Mouse (Mus musculus) limb, embryonic 10.5 days (tissue): ENCODE results near the gene Tnfrsf25. TPM values are rescaled to one million over a fixed set of nuclear protein-coding genes. Genes with fewer than 3 reads are reported as not detected.
A peak's percentile ranks its signal among the peaks of the same experiment; 100 is the strongest.

Experiments used
- DNase-seq: peaks from one replicate; pipeline ENCODE4 v3.0.0-alpha.2; 2017; ENCODE audit warnings: low spot score
- H3K27ac ChIP-seq: fragments of 300-500 bp; sonication (generic); 2 replicates; pipeline ENCODE4 v1.5.1; 2016; ENCODE audit warnings: mild to moderate bottlenecking
- H3K27me3 ChIP-seq: fragments of 300-500 bp; sonication (generic); 2 replicates; pipeline ENCODE4 v1.6.1; 2016; ENCODE audit warnings: low read depth, mild to moderate bottlenecking; ENCODE audit not compliant: poor library complexity, severe bottlenecking
- H3K36me3 ChIP-seq: fragments of 300-500 bp; sonication (generic); 2 replicates; pipeline ENCODE4 v1.6.1; 2016; ENCODE audit warnings: mild to moderate bottlenecking, moderate library complexity
- H3K4me1 ChIP-seq: fragments of 300-500 bp; sonication (generic); 2 replicates; pipeline ENCODE4 v1.6.1; 2016
- H3K4me3 ChIP-seq: fragments of 300-500 bp; sonication (generic); 2 replicates; pipeline ENCODE4 v1.5.1; 2016; ENCODE audit warnings: mild to moderate bottlenecking, moderate library complexity
- H3K9me3 ChIP-seq: fragments of 300-500 bp; sonication (generic); replicated peaks from 2 replicates; pipeline ENCODE4 v1.6.1; 2016; ENCODE audit warnings: mild to moderate bottlenecking
- WGBS: fragments of 180-500 bp; shearing (Covaris S2); methylation state at CpG from one replicate; pipeline ENCODE4 v1.1.7; 2016; 5-methylcytosine and 5-hydroxymethylcytosine counted together
- polyA plus RNA-seq: library from polyadenylated mRNA; unstranded; fragments of >200 nt; fragmentation: Nextera tagmentation; extraction: Ambion mirVana; gene quantifications from 2 replicates; pipeline ENCODE4 v1.2.1, GENCODE M21; 2016

Tnfrsf25 gene
- polyA plus RNA-seq, 1 experiment from 2014 or later, result 0.75 TPM

DNA sequence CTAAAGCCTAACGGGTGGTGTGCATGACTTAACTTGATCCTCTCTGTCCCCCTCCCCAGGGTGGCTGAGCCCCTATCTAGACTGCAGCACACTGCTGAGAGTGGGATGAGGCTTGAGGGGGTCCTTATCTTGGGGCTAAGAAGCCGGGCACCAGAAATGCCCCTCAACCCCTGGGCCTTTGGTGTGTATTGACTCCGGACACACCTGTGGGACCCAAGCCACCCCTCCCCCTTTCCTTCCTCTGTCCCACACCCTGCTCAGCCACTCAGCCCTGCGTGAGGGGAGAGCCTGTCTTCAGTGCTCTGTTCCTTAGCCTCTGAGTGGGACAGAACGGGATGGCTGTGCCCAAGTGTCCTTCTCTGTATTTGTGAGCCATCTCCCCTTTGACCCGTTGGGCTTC, 18.8 kb upstream of the Tnfrsf25 start:
- Histone ChIP-seq H3K4me1 (peaks cover 53% of the 10 kb centered on the region), H3K9me3 (no peaks in the 10 kb centered on the region), H3K27ac (peak overlapping the region; percentile 68), H3K36me3 (peaks cover 6% of the 10 kb centered on the region), H3K4me3 (peak overlapping the region; percentile 30), H3K27me3 (peaks cover 14% of the 10 kb centered on the region)
- WGBS, result 50% methylated on average over 6 of the region's 6 CpGs
- no peak for DNase-seq

- Histone ChIP-seq H3K36me3 (peaks cover 13% of the 10 kb centered on the region), H3K27me3 (peaks cover 14% of the 10 kb centered on the region), H3K27ac (no peak overlapping the region), H3K9me3 (no peaks in the 10 kb centered on the region), H3K4me1 (peaks cover 50% of the 10 kb centered on the region), H3K4me3 (peak overlapping the region; percentile 30; the same call in 1 of the 2 replicates)
- WGBS, result 24% methylated on average over 11 of the region's 11 CpGs
- no peak for DNase-seq
Measured at GRCm38 (mm10) chr4:152097911-152098799, 17.6 kb upstream of the Tnfrsf25 start.

GRCm38 (mm10) chr4:152100541-152100940, 15.2 kb upstream of the Tnfrsf25 start:
- Histone ChIP-seq H3K4me3 (no peak overlapping the region), H3K36me3 (peaks cover 35% of the 10 kb centered on the region), H3K27ac (peak overlapping the region; percentile 42), H3K4me1 (peaks cover 50% of the 10 kb centered on the region), H3K27me3 (peaks cover 14% of the 10 kb centered on the region), H3K9me3 (no peaks in the 10 kb centered on the region)
- DNase-seq, result no peak
- 81% methylated on average over 11 of the region's 11 CpGs for WGBS

GRCm38 (mm10) chr4:152101081-152101653, 14.6 kb upstream of the Tnfrsf25 start:
- WGBS, result 60% methylated on average over 7 of the region's 7 CpGs
- Histone ChIP-seq H3K27ac (peak overlapping the region; percentile 42), H3K4me1 (peaks cover 47% of the 10 kb centered on the region)

DNA sequence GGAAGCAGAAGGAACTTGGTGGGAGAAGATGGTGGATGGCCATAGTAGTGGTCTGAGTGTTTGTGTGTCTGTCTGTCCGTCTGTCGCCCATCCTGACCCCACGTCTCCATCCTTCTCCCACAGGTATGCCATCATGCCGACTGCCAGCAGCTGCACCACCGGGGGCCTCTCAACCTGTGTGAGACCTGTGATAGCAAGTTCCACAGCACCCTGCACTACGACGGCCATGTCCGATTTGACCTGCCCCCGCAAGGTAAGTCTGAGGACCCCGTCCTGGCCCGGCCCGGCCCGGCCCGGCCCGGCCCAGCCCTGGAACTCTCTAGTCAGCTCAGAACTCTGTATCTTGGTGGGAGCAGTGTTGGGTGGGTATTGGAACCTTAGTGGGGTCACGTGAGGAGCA, 13.8 kb upstream of the Tnfrsf25 start:
- H3K4me1 ChIP-seq, result peaks cover 42% of the 10 kb centered on the region
- no peak for DNase-seq
- 96% methylated on average over 16 of the region's 16 CpGs for WGBS

More at GRCm38 (mm10) chr4:152101081-152101653, 14.6 kb upstream of the Tnfrsf25 start:
- H3K36me3 ChIP-seq, result peaks cover 41% of the 10 kb centered on the region
- DNase-seq, result no peak
- H3K27me3 ChIP-seq, result peaks cover 19% of the 10 kb centered on the region
- no peak overlapping the region for H3K4me3 ChIP-seq
- H3K9me3 ChIP-seq, result no peaks in the 10 kb centered on the region

GRCm38 (mm10) chr4:152103025-152103424, 12.7 kb upstream of the Tnfrsf25 start:
- Histone ChIP-seq H3K4me3 (no peak overlapping the region), H3K27ac (no peak overlapping the region), H3K4me1 (peaks cover 42% of the 10 kb centered on the region), H3K27me3 (peaks cover 16% of the 10 kb centered on the region), H3K36me3 (peaks cover 53% of the 10 kb centered on the region), H3K9me3 (no peaks in the 10 kb centered on the region)
- 38% methylated on average over 7 of the region's 7 CpGs for WGBS
- peak; percentile 82 for DNase-seq

More for the DNA sequence above, 13.8 kb upstream of the Tnfrsf25 start:
- H3K4me3 ChIP-seq, result no peak overlapping the region
- no peaks in the 10 kb centered on the region for H3K9me3 ChIP-seq
- peaks cover 47% of the 10 kb centered on the region for H3K36me3 ChIP-seq
- peak overlapping the region; percentile 19; the same call in 1 of the 2 replicates for H3K27ac ChIP-seq
- peaks cover 16% of the 10 kb centered on the region for H3K27me3 ChIP-seq

DNA sequence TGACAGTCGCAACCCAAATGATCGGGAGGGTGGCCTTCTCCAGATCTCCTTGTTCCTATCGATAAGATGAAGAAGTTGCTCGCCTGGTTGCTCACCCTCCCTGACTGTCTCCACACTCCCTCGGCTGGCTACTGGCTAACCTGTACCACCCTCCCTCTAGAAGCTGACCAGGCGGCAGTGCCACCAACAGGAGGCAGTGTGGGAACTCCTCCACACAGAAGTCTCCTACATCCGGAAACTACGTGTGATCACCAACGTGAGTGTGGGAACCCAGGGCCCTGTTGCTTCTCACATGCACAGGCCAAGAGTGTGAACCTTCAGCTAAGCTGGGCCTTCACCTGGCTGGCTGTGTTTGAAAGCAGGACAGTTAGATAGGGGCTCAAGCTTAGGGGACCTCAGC, 9.0 kb upstream of the Tnfrsf25 start:
- H3K4me1 ChIP-seq, result peaks cover 29% of the 10 kb centered on the region
- peaks cover 82% of the 10 kb centered on the region for H3K36me3 ChIP-seq
- H3K9me3 ChIP-seq, result no peaks in the 10 kb centered on the region
- no peak overlapping the region for H3K4me3 ChIP-seq
- no peak for DNase-seq
- H3K27ac ChIP-seq, result peak overlapping the region; percentile 66; the same call in 1 of the 2 replicates
- 46% methylated on average over 9 of the region's 9 CpGs for WGBS
- H3K27me3 ChIP-seq, result peaks cover 27% of the 10 kb centered on the region

- peak overlapping the region; percentile 52 for H3K4me3 ChIP-seq
- peak overlapping the region; percentile 66 for H3K27ac ChIP-seq
- no peaks in the 10 kb centered on the region for H3K9me3 ChIP-seq
- peaks cover 81% of the 10 kb centered on the region for H3K36me3 ChIP-seq
- peak; percentile 73 for DNase-seq
- H3K4me1 ChIP-seq, result peaks cover 22% of the 10 kb centered on the region
- 2% methylated on average over 24 of the region's 24 CpGs for WGBS
- peaks cover 31% of the 10 kb centered on the region for H3K27me3 ChIP-seq
Measured at GRCm38 (mm10) chr4:152107493-152107892, 8.2 kb upstream of the Tnfrsf25 start.

DNA sequence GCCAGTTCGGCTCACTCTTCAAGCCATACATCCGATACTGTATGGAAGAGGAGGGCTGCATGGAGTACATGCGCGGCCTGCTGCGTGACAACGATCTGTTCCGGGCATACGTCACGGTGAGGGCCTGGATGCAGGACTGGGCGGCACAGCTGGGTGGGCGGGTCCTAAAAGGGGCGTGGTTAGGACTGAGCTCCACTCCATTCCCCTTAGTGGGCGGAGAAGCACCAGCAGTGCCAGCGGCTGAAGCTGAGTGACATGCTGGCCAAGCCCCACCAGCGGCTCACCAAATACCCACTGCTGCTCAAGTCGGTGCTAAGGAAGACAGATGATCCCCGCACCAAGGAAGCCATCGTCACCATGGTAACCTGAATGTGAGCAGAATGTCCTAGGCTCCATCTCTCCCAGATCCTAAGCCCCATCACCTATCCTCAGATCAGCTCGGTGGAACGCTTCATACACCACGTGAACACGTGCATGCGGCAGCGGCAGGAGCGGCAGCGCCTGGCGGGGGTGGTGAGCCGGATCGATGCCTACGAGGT, 7.7 kb upstream of the Tnfrsf25 start:
- Histone ChIP-seq H3K27me3 (peaks cover 36% of the 10 kb centered on the region), H3K36me3 (peaks cover 82% of the 10 kb centered on the region), H3K4me3 (peak overlapping the region; percentile 52), H3K4me1 (peaks cover 22% of the 10 kb centered on the region), H3K9me3 (no peaks in the 10 kb centered on the region), H3K27ac (peak overlapping the region; percentile 66)
- peak; percentile 94 for DNase-seq
- 4% methylated on average over 30 of the region's 30 CpGs for WGBS

DNA sequence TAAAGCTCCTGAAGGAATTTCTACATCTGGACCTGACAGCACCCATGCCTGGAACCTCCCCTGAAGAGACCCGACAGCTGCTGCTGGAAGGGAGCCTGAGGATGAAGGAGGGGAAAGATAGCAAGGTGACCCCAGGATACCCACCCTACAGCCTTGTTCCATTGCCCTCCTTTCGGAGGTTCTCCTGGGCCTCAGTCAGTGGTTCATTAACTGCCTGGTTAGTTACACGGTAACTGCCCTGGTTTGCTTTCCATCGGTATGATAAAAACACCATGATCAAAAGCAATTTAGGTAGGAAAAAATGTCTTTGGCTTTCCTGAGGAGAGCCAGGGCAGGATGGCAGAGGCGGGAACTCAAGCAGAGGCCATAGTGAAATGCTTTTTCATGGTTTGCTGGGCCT, 7.1 kb upstream of the Tnfrsf25 start:
- H3K9me3 ChIP-seq, result no peaks in the 10 kb centered on the region
- WGBS, result 88% methylated on average over 5 of the region's 5 CpGs
- peak overlapping the region; percentile 52 for H3K4me3 ChIP-seq
- H3K4me1 ChIP-seq, result peaks cover 22% of the 10 kb centered on the region
- H3K36me3 ChIP-seq, result peaks cover 82% of the 10 kb centered on the region
- H3K27me3 ChIP-seq, result peaks cover 43% of the 10 kb centered on the region
- no peak overlapping the region for H3K27ac ChIP-seq
- DNase-seq, result no peak

DNA sequence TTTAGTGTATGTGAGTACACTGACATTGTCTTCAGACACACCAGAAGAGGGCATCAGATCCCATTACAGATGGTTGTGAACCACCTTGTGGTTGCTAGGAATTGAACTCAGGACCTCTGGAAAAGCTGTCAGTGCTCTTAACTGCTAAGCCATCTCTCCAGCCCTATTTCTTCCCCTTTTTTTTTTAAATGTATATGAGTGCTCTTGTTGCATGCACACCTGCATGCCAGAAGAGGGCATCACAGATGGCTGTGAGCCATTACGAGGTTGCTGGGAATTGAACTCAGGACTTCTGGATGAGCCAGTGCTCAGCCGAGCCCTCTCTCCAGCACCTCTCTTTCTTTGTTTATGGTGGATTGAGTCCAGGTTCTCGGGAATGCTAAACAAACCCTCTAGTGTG, 6.2 kb upstream of the Tnfrsf25 start:
- Histone ChIP-seq H3K27me3 (peaks cover 51% of the 10 kb centered on the region), H3K36me3 (peaks cover 82% of the 10 kb centered on the region), H3K27ac (no peak overlapping the region), H3K9me3 (no peaks in the 10 kb centered on the region), H3K4me1 (peaks cover 22% of the 10 kb centered on the region), H3K4me3 (no peak overlapping the region)
- WGBS, result 86% methylated on average over 3 of the region's 3 CpGs
- DNase-seq, result no peak

GRCm38 (mm10) chr4:152110689-152111088, 5.0 kb upstream of the Tnfrsf25 start:
- no peaks in the 10 kb centered on the region for H3K9me3 ChIP-seq
- H3K4me1 ChIP-seq, result peaks cover 29% of the 10 kb centered on the region
- DNase-seq, result no peak
- 82% methylated on average over 4 of the region's 4 CpGs for WGBS
- H3K27ac ChIP-seq, result no peak overlapping the region
- peaks cover 62% of the 10 kb centered on the region for H3K27me3 ChIP-seq
- peaks cover 80% of the 10 kb centered on the region for H3K36me3 ChIP-seq
- H3K4me3 ChIP-seq, result no peak overlapping the region

DNA sequence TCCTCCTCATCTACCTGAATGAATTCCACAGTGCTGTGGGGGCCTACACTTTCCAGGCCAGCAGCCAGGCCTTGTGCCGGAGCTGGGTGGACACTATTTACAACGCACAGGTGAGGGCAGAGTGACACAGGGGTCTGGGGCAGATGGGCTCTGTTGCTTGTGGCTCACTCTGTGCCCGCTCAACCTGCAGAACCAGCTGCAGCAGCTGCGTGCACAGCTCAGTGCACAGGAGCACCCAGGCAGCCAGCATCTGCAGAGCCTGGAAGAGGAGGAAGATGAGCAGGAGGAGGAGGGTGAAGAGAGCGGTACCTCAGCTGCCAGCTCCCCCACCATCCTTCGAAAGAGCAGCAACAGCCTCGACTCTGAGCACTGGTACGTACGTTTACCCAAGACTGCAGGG, 3.4 kb upstream of the Tnfrsf25 start:
- H3K36me3 ChIP-seq, result peaks cover 66% of the 10 kb centered on the region

More for the DNA sequence above, 3.4 kb upstream of the Tnfrsf25 start:
- Histone ChIP-seq H3K27ac (no peak overlapping the region), H3K9me3 (no peaks in the 10 kb centered on the region), H3K4me3 (no peak overlapping the region), H3K4me1 (peaks cover 35% of the 10 kb centered on the region), H3K27me3 (peaks cover 65% of the 10 kb centered on the region)
- no peak for DNase-seq
- 86% methylated on average over 9 of the region's 9 CpGs for WGBS
